Comparison of ENCODE assay signal across 10 mouse cellular contexts in the genomic region with DNA sequence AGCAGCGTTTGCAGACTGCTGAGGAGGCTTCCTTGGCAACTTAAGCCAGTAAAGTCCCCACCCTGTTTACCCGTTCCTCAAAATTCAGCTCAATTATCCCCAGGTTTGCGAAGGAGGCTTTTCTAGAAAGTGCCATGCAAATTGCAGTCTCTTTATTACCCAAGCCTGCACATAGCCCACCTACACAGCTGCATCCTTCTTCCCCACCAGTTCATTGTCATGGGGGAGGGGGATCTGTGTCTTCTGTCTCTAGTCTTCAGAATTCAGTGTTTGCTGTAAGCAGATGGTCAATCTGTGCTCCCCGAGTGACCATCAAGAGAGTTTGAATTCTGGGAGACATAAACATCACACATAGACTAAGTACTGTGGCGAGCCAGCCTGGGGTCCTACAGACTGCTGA. TPM values are rescaled to one million over a fixed set of nuclear protein-coding genes. Genes with fewer than 3 reads are reported as not detected.
DNase-seq lines count a peak whose midpoint lies in the region; ATAC-seq and TF ChIP-seq lines count a peak whose summit lies in the region.
"Had no signal": no experiment of that assay in that cellular context is flagged by ENCODE, and none has a peak within 500 bp of the region (broad histone marks: within the 10 kb centered on the region; RNA-seq: fewer than 3 reads in every experiment).

No protein-coding gene starts in this region.

- no peak for ATAC-seq in limb, embryonic 12.5 days (ENCODE audit: insufficient number of reproducible peaks, insufficient read depth, low FRiP score, low TSS enrichment, low read depth)
- ATAC-seq in neural tube, embryonic 14.5 days (ENCODE audit: low read depth): no peak
- ATAC-seq in granulocyte monocyte progenitor cell, adult 5-6 weeks (replicated peaks; ENCODE audit: poor library complexity, severe bottlenecking): no peak

- WGBS in limb, embryonic 12.5 days: 23% methylated on average over 5 of the region's 5 CpGs
- 16% methylated on average over 5 of the region's 5 CpGs for WGBS in neural tube, embryonic 14.5 days

- H3K4me3 ChIP-seq in left cerebral cortex, adult 2 months: peak overlapping the region; percentile 44
- peak overlapping the region; percentile 82 for H3K4me3 ChIP-seq in embryonic fibroblast, embryonic 13.5 days (ENCODE audit: insufficient read depth, low read length)
- H3K4me3 ChIP-seq in limb, embryonic 12.5 days (replicated peaks): peak overlapping the region; percentile 63
- peak overlapping the region; percentile 49; the same call in 1 of the 2 replicates for H3K4me3 ChIP-seq in neural tube, embryonic 14.5 days (ENCODE audit: low read depth, low read length)

- H3K27ac ChIP-seq in left cerebral cortex, adult 2 months: no peak overlapping the region
- H3K27ac ChIP-seq in embryonic fibroblast, embryonic 13.5 days (ENCODE audit: insufficient read depth, low read length): no peak overlapping the region
- peak overlapping the region; percentile 89 for H3K27ac ChIP-seq in limb, embryonic 12.5 days
- no peak overlapping the region for H3K27ac ChIP-seq in neural tube, embryonic 14.5 days (ENCODE audit: low read depth, low read length)

- H3K27me3 ChIP-seq in limb, embryonic 12.5 days: no peaks in the 10 kb centered on the region
- no peaks in the 10 kb centered on the region for H3K27me3 ChIP-seq in neural tube, embryonic 14.5 days (ENCODE audit: control insufficient read depth, insufficient read depth, low read length)

- no peak for TF ChIP-seq CTCF in left cerebral cortex, adult 2 months (IDR thresholded peaks at IDR 0.05)
- TF ChIP-seq CTCF in embryonic fibroblast, embryonic 13.5 days (IDR thresholded peaks at IDR 0.05; ENCODE audit: borderline replicate concordance, insufficient read depth, low read length): no peak

- peaks cover 42% of the 10 kb centered on the region for H3K36me3 ChIP-seq in limb, embryonic 12.5 days
- no peaks in the 10 kb centered on the region for H3K36me3 ChIP-seq in neural tube, embryonic 14.5 days (ENCODE audit: control insufficient read depth, insufficient read depth, low read length)

- H3K9me3 ChIP-seq in limb, embryonic 12.5 days: no peaks in the 10 kb centered on the region
- H3K9me3 ChIP-seq in neural tube, embryonic 14.5 days (ENCODE audit: control insufficient read depth, low read length): no peaks in the 10 kb centered on the region

- H3K4me1 ChIP-seq in embryonic fibroblast, embryonic 13.5 days (ENCODE audit: control insufficient read depth, insufficient read depth, low read length): 0 out of 2 replicates have a peak, but pooled peaks cover 5% of the 10 kb centered on the region
- peaks cover 27% of the 10 kb centered on the region for H3K4me1 ChIP-seq in limb, embryonic 12.5 days (replicated peaks)
- peaks cover 12% of the 10 kb centered on the region; the same call in 1 of the 2 replicates for H3K4me1 ChIP-seq in neural tube, embryonic 14.5 days (ENCODE audit: control insufficient read depth, insufficient read depth, low read length)

- peak overlapping the region; percentile 93 for H3K9ac ChIP-seq in limb, embryonic 12.5 days (replicated peaks)
- 0 out of 2 replicates have a peak overlapping the region, but pooled peaks have one; percentile 62 for H3K9ac ChIP-seq in neural tube, embryonic 14.5 days (replicated peaks; ENCODE audit: low read depth, low read length)

- TF ChIP-seq POLR2A in embryonic fibroblast, embryonic 13.5 days (IDR thresholded peaks at IDR 0.05; ENCODE audit: low read depth, low read length): no peak

- H3K4me2 ChIP-seq in limb, embryonic 12.5 days: peak overlapping the region; percentile 86
- H3K4me2 ChIP-seq in neural tube, embryonic 14.5 days (ENCODE audit: low read depth, low read length): peak overlapping the region; percentile 91

- DNase-seq in left cerebral cortex, adult 2 months (ENCODE audit: extremely low spot score in 1 of 2, low spot score in 2 of 2): no peak
- no peak for DNase-seq in left cerebral cortex, adult 9 months (ENCODE audit: low spot score in 2 of 2)
- DNase-seq in cerebellum, adult 9-11 months: no peak
- no peak for DNase-seq in layer of hippocampus, postnatal 14 days (ENCODE audit: low spot score in 2 of 2)
- DNase-seq: right cerebral cortex, postnatal 25 days had no signal

- intact Hi-C loops in left cerebral cortex, adult 2 months (cut with DNase I): no loop called here

RNA-seq across cellular contexts. Expression of gene Tmem98, which starts 1.2 kb away (rescaled TPM):
- total RNA-seq in left cerebral cortex, adult 2 months (2021): 1 to 10 TPM; 4.8 to 5.8 TPM
- 38.3 and 43.1 TPM in 2 replicates for polyA plus RNA-seq in embryonic fibroblast, embryonic 13.5 days (2011; ENCODE audit: insufficient read length, low read depth, missing spikeins)
- polyA plus RNA-seq in limb, embryonic 12.5 days (2016; fragmentation: Nextera tagmentation; extraction: Ambion mirVana): 122 and 123 TPM in 2 replicates
- 12.1 and 17.5 TPM in 2 replicates for polyA plus RNA-seq in neural tube, embryonic 14.5 days (2014; fragmentation: Nextera tagmentation; extraction: Ambion mirVana)
- total RNA-seq in granulocyte monocyte progenitor cell, adult 5-6 weeks (2014; fragmentation: Nextera tagmentation): 1.7 TPM in 1 of 2 replicates, not detected in the other
- total RNA-seq in granulocyte monocyte progenitor cell, adult 5-6 weeks (2017): 0.88 TPM in 1 of 2 replicates, not detected in the other
- total RNA-seq in layer of hippocampus, postnatal 14 days (2021): 10 to 100 TPM in 1 of 2 experiments, 1 to 10 TPM in 1; 7.3 to 10.7 TPM

RNA-seq across cellular contexts. Expression of gene Myo1d, which starts 31.3 kb away (rescaled TPM):
- total RNA-seq in left cerebral cortex, adult 2 months (2021): 1 to 10 TPM; 5.6 to 7.0 TPM
- polyA plus RNA-seq in embryonic fibroblast, embryonic 13.5 days (2011; ENCODE audit: insufficient read length, low read depth, missing spikeins): 29.5 and 30.6 TPM in 2 replicates
- polyA plus RNA-seq in limb, embryonic 12.5 days (2016; fragmentation: Nextera tagmentation; extraction: Ambion mirVana): 5.6 and 6.3 TPM in 2 replicates
- polyA plus RNA-seq in neural tube, embryonic 14.5 days (2014; fragmentation: Nextera tagmentation; extraction: Ambion mirVana): 2.4 and 2.9 TPM in 2 replicates
- 0.36 and 1.7 TPM in 2 replicates for total RNA-seq in granulocyte monocyte progenitor cell, adult 5-6 weeks (2014; fragmentation: Nextera tagmentation)
- total RNA-seq in granulocyte monocyte progenitor cell, adult 5-6 weeks (2017): 0.43 and 0.46 TPM in 2 replicates
- 1 to 10 TPM; 4.7 to 5.0 TPM for total RNA-seq in layer of hippocampus, postnatal 14 days (2021)

RNA-seq across cellular contexts. Expression of gene Spaca3, which starts 47.0 kb away (rescaled TPM):
- not detected for total RNA-seq in left cerebral cortex, adult 2 months (2021)
- polyA plus RNA-seq in embryonic fibroblast, embryonic 13.5 days (2011; ENCODE audit: insufficient read length, low read depth, missing spikeins): not detected in 2 replicates
- polyA plus RNA-seq in limb, embryonic 12.5 days (2016; fragmentation: Nextera tagmentation; extraction: Ambion mirVana): not detected in 2 replicates
- polyA plus RNA-seq in neural tube, embryonic 14.5 days (2014; fragmentation: Nextera tagmentation; extraction: Ambion mirVana): not detected in 2 replicates
- total RNA-seq in granulocyte monocyte progenitor cell, adult 5-6 weeks (2014; fragmentation: Nextera tagmentation): not detected in 2 replicates
- total RNA-seq in granulocyte monocyte progenitor cell, adult 5-6 weeks (2017): not detected in 2 replicates
- total RNA-seq in layer of hippocampus, postnatal 14 days (2021): not detected
- total RNA-seq: left cerebral cortex, postnatal 25 days had no signal
